Mouse (Mus musculus) kidney, postnatal 4 days (tissue): Measurements from ENCODE around the gene Rnaset2a.
"Not testable (repeated sequence)": the region's sequence is repeated elsewhere in the genome, so short reads cannot be mapped to it uniquely, and the experiment has no call there.

Experiments used
- DNase-seq, 2 experiments: peaks; one replicate each; pipeline ENCODE4 v3.0.0; 2021; ENCODE audit warnings: mixed read lengths in 2 of 2

The Rnaset2a gene

GRCm38 (mm10) chr17:8147439-8148316 lies at the start of gene Rnaset2a, which contains the start of gene Gm49673:
Gene Rnaset2a, minus strand, starts transcription at chr17:8148097.
Gene Gm49673, minus strand, starts transcription at chr17:8147788.
- peak; percentile 55 to 75 for DNase-seq

- DNase-seq: no peak
Measured at GRCm38 (mm10) chr17:8197652-8198051, 49.8 kb upstream of the Rnaset2a start.

GRCm38 (mm10) chr17:8195685-8196376 lies 47.9 kb upstream of the Rnaset2a start:
- DNase-seq: no peak

GRCm38 (mm10) chr17:8193678-8194077 lies 45.8 kb upstream of the Rnaset2a start:
- DNase-seq: no peak

- DNase-seq: peak in 1 of 2 experiments; percentile 17
Measured at GRCm38 (mm10) chr17:8184217-8184616, 36.3 kb upstream of the Rnaset2a start.

- DNase-seq: peak; percentile 19 to 20
Measured at GRCm38 (mm10) chr17:8183815-8184214, 35.9 kb upstream of the Rnaset2a start.

- DNase-seq: no peak
Measured at GRCm38 (mm10) chr17:8177090-8177489, 29.2 kb upstream of the Rnaset2a start.

- no peak for DNase-seq
Measured at GRCm38 (mm10) chr17:8171081-8171480, 23.2 kb upstream of the Rnaset2a start.

GRCm38 (mm10) chr17:8170331-8170730 lies 22.4 kb upstream of the Rnaset2a start:
- no peak for DNase-seq

- DNase-seq: not testable (repeated sequence)
Measured at GRCm38 (mm10) chr17:8167436-8167835, 19.5 kb upstream of the Rnaset2a start.

GRCm38 (mm10) chr17:8166454-8166853 lies 18.6 kb upstream of the Rnaset2a start:
- DNase-seq: not testable (repeated sequence)

- DNase-seq: not testable (repeated sequence)
Measured at GRCm38 (mm10) chr17:8165977-8166376, 18.1 kb upstream of the Rnaset2a start.

- peak; percentile 25 to 59 for DNase-seq
Measured at GRCm38 (mm10) chr17:8165608-8165945, 17.7 kb upstream of the Rnaset2a start.

- peak; percentile 41 to 76 for DNase-seq
Measured at GRCm38 (mm10) chr17:8164701-8165607, 17.1 kb upstream of the Rnaset2a start, which contains the start of gene Fgfr1op. Gene Fgfr1op, plus strand, starts transcription at chr17:8165501.

- DNase-seq: peak; percentile 65 to 73
Measured at GRCm38 (mm10) chr17:8160969-8161368, 13.1 kb upstream of the Rnaset2a start.

GRCm38 (mm10) chr17:8158627-8159026 lies 10.7 kb upstream of the Rnaset2a start:
- not testable (repeated sequence) for DNase-seq

- DNase-seq: not testable (repeated sequence)
Measured at GRCm38 (mm10) chr17:8155982-8156381, 8.1 kb upstream of the Rnaset2a start.

GRCm38 (mm10) chr17:8155010-8155409 lies 7.1 kb upstream of the Rnaset2a start:
- DNase-seq: not testable (repeated sequence)

- DNase-seq: peak in 1 of 2 experiments; percentile 33
Measured at GRCm38 (mm10) chr17:8146931-8147330, 966 bp downstream of the Rnaset2a start.

- peak; percentile 33 to 39 for DNase-seq
Measured at GRCm38 (mm10) chr17:8143802-8144673, 3.9 kb downstream of the Rnaset2a start.

- DNase-seq: not testable (repeated sequence)
Measured at GRCm38 (mm10) chr17:8140210-8140609, 7.7 kb downstream of the Rnaset2a start.
